Mouse (Mus musculus): Measurements from ENCODE around the gene Babam2. TPM values are rescaled to one million over a fixed set of nuclear protein-coding genes. Genes with fewer than 3 reads are reported as not detected.

Babam2 gene
- polyA plus RNA-seq, 1 experiment from 2014 or later, result 45.9 TPM

- no peak overlapping the region for H3K27ac ChIP-seq (ENCODE audit: low read depth, low read length)
- no peak for DNase-seq (ENCODE audit: low spot score, missing footprints)
- no peaks in the 10 kb centered on the region for H3K27me3 ChIP-seq (ENCODE audit: control insufficient read depth, insufficient read depth, low read length)
- no peaks in the 10 kb centered on the region for H3K36me3 ChIP-seq (ENCODE audit: control insufficient read depth, insufficient read depth, low read length)
- H3K9ac ChIP-seq (ENCODE audit: low read length), result no peak overlapping the region
- WGBS, result 70% methylated on average over 3 of the region's 3 CpGs
- H3K4me3 ChIP-seq (ENCODE audit: low read depth, low read length), result no peak overlapping the region
- no peak for ATAC-seq (ENCODE audit: low FRiP score)
- H3K4me1 ChIP-seq (ENCODE audit: control insufficient read depth, insufficient read depth, low read length), result no peaks in the 10 kb centered on the region
- H3K4me2 ChIP-seq, result no peak overlapping the region
- H3K9me3 ChIP-seq (ENCODE audit: control insufficient read depth, low read length), result no peaks in the 10 kb centered on the region
Measured at GRCm38 (mm10) chr5:31974614-31975168, 277.2 kb downstream of the Babam2 start.

- Histone ChIP-seq H3K27ac (ENCODE audit: low read depth, low read length) (no peak overlapping the region), H3K9ac (ENCODE audit: low read length) (no peak overlapping the region), H3K9me3 (ENCODE audit: control insufficient read depth, low read length) (no peaks in the 10 kb centered on the region), H3K36me3 (ENCODE audit: control insufficient read depth, insufficient read depth, low read length) (no peaks in the 10 kb centered on the region), H3K4me2 (no peak overlapping the region), H3K4me1 (ENCODE audit: control insufficient read depth, insufficient read depth, low read length) (no peaks in the 10 kb centered on the region), H3K4me3 (ENCODE audit: low read depth, low read length) (no peak overlapping the region), H3K27me3 (ENCODE audit: control insufficient read depth, insufficient read depth, low read length) (no peaks in the 10 kb centered on the region)
- no peak for DNase-seq (ENCODE audit: low spot score, missing footprints)
- 92% methylated on average over 5 of the region's 5 CpGs for WGBS
- no peak for ATAC-seq (ENCODE audit: low FRiP score)
Measured at GRCm38 (mm10) chr5:31982061-31982460, 284.6 kb downstream of the Babam2 start.

DNA sequence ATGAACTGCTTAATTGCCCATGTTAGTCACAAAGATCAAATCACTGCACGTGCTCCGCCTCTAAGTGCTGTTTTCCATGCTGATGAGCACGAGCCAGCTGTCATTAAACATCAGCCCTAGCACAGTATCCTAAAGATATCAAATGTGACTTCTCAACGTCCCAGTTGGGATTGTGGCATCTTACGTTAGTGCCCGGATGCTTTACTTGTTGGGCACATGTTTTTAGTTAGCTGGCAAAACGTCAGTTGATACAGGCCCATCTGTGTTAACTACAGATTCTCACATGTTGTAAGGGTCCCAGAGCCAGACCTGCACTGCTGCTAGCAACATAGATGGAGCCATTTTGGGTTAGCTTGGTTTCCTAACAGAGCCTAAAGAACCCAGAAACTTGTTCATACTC, 285.7 kb downstream of the Babam2 start:
- WGBS, result 84% methylated on average over 7 of the region's 7 CpGs
- Histone ChIP-seq H3K27ac (ENCODE audit: low read depth, low read length) (no peak overlapping the region), H3K4me1 (ENCODE audit: control insufficient read depth, insufficient read depth, low read length) (no peaks in the 10 kb centered on the region), H3K9ac (ENCODE audit: low read length) (no peak overlapping the region), H3K27me3 (ENCODE audit: control insufficient read depth, insufficient read depth, low read length) (no peaks in the 10 kb centered on the region), H3K4me2 (no peak overlapping the region), H3K36me3 (ENCODE audit: control insufficient read depth, insufficient read depth, low read length) (no peaks in the 10 kb centered on the region), H3K9me3 (ENCODE audit: control insufficient read depth, low read length) (no peaks in the 10 kb centered on the region), H3K4me3 (ENCODE audit: low read depth, low read length) (no peak overlapping the region)
- DNase-seq (ENCODE audit: low spot score, missing footprints) (no peak), ATAC-seq (ENCODE audit: low FRiP score) (no peak)

DNA sequence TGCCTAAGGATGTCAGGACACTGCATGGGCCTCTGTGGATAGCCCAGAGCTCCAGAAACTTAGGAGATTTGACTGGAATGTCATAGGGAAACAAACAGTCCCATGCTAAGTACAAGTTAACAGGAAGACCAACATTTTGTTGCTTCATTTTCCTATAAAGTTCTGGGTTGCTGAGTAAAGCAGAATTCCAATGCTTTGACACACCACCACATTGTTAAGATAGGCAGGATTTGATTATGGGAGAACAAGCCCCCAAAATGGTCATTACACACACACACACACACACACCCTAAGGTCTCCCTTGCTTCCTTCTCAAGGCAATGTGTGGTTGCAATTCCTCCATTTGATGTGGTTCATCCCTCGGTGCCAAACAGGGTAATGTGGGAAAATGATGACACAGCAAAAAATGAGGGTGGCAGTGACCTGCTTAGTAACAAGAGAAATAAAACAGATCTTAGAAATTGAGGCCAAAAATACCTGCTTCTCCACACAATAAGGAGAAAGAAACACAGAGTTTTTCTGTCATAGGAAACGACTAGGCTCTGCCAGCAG, 286.4 kb downstream of the Babam2 start:
- no peak for DNase-seq (ENCODE audit: low spot score, missing footprints)

GRCm38 (mm10) chr5:31984369-31984961, 287.0 kb downstream of the Babam2 start:
- no peak overlapping the region for H3K27ac ChIP-seq (ENCODE audit: low read depth, low read length)
- H3K4me1 ChIP-seq (ENCODE audit: control insufficient read depth, insufficient read depth, low read length), result no peaks in the 10 kb centered on the region
- no peaks in the 10 kb centered on the region for H3K36me3 ChIP-seq (ENCODE audit: control insufficient read depth, insufficient read depth, low read length)
- H3K4me3 ChIP-seq (ENCODE audit: low read depth, low read length), result no peak overlapping the region
- no peaks in the 10 kb centered on the region for H3K9me3 ChIP-seq (ENCODE audit: control insufficient read depth, low read length)
- ATAC-seq (ENCODE audit: low FRiP score) (no peak), DNase-seq (ENCODE audit: low spot score, missing footprints) (no peak)
- 92% methylated on average over 13 of the region's 13 CpGs for WGBS
- H3K4me2 ChIP-seq, result no peak overlapping the region
- H3K9ac ChIP-seq (ENCODE audit: low read length), result no peak overlapping the region
- no peaks in the 10 kb centered on the region for H3K27me3 ChIP-seq (ENCODE audit: control insufficient read depth, insufficient read depth, low read length)

More for the DNA sequence above, 286.4 kb downstream of the Babam2 start:
- H3K9me3 ChIP-seq (ENCODE audit: control insufficient read depth, low read length), result no peaks in the 10 kb centered on the region
- H3K4me1 ChIP-seq (ENCODE audit: control insufficient read depth, insufficient read depth, low read length), result no peaks in the 10 kb centered on the region
- 89% methylated on average over 2 of the region's 2 CpGs for WGBS
- H3K9ac ChIP-seq (ENCODE audit: low read length), result no peak overlapping the region
- no peak overlapping the region for H3K4me2 ChIP-seq
- no peaks in the 10 kb centered on the region for H3K36me3 ChIP-seq (ENCODE audit: control insufficient read depth, insufficient read depth, low read length)
- H3K27me3 ChIP-seq (ENCODE audit: control insufficient read depth, insufficient read depth, low read length), result no peaks in the 10 kb centered on the region
- no peak overlapping the region for H3K4me3 ChIP-seq (ENCODE audit: low read depth, low read length)
- no peak for ATAC-seq (ENCODE audit: low FRiP score)
- no peak overlapping the region for H3K27ac ChIP-seq (ENCODE audit: low read depth, low read length)

GRCm38 (mm10) chr5:31985021-31985420, 287.5 kb downstream of the Babam2 start:
- Histone ChIP-seq H3K27ac (ENCODE audit: low read depth, low read length) (no peak overlapping the region), H3K9ac (ENCODE audit: low read length) (no peak overlapping the region), H3K4me2 (no peak overlapping the region), H3K36me3 (ENCODE audit: control insufficient read depth, insufficient read depth, low read length) (no peaks in the 10 kb centered on the region), H3K4me1 (ENCODE audit: control insufficient read depth, insufficient read depth, low read length) (no peaks in the 10 kb centered on the region), H3K9me3 (ENCODE audit: control insufficient read depth, low read length) (no peaks in the 10 kb centered on the region), H3K27me3 (ENCODE audit: control insufficient read depth, insufficient read depth, low read length) (no peaks in the 10 kb centered on the region), H3K4me3 (ENCODE audit: low read depth, low read length) (no peak overlapping the region)
- no peak for ATAC-seq (ENCODE audit: low FRiP score)
- 80% methylated on average over 2 of the region's 2 CpGs for WGBS
- DNase-seq (ENCODE audit: low spot score, missing footprints), result no peak

DNA sequence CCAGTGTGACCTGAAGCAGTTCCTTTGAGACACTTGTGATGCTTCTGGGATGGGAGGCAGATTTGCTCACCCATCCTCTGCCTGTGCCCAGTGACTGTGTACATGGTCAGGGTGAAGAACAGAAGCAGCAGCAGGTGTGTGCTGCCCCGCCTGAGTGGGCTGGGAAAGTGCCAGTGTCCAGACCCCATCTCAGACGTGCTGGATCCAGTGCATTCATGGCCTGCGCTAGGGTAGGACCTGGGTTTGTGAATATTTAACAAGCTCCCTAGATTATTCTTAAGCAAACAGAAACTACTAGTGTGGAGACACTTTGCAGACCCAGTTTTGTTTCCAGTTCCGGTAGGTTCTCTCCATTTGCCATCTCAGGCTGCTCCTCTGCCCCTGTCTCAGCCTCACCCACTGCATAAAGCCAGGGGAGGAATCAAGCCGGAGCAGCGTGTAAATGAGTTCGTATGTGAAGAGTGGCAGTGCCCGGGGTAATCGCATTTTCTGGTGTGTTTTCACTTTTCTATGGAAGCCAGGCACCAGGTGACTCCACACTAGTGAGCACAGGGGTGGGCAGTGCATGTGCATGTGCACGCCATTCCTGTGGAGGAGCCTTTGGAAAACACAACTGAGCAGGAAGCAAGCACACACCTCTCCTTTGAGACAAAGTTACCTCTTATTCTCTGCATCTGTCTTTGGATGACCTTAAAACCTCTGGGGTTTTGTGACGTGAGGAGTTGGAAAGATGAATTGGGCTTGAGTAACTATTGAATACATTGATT, 290.2 kb downstream of the Babam2 start:
- Histone ChIP-seq H3K9ac (ENCODE audit: low read length) (no peak overlapping the region), H3K4me2 (no peak overlapping the region), H3K4me3 (ENCODE audit: low read depth, low read length) (no peak overlapping the region), H3K4me1 (ENCODE audit: control insufficient read depth, insufficient read depth, low read length) (no peaks in the 10 kb centered on the region), H3K27ac (ENCODE audit: low read depth, low read length) (no peak overlapping the region), H3K27me3 (ENCODE audit: control insufficient read depth, insufficient read depth, low read length) (no peaks in the 10 kb centered on the region), H3K36me3 (ENCODE audit: control insufficient read depth, insufficient read depth, low read length) (no peaks in the 10 kb centered on the region), H3K9me3 (ENCODE audit: control insufficient read depth, low read length) (no peaks in the 10 kb centered on the region)
- DNase-seq (ENCODE audit: low spot score, missing footprints) (no peak), ATAC-seq (ENCODE audit: low FRiP score) (no peak)
- WGBS, result 92% methylated on average over 11 of the region's 11 CpGs

DNA sequence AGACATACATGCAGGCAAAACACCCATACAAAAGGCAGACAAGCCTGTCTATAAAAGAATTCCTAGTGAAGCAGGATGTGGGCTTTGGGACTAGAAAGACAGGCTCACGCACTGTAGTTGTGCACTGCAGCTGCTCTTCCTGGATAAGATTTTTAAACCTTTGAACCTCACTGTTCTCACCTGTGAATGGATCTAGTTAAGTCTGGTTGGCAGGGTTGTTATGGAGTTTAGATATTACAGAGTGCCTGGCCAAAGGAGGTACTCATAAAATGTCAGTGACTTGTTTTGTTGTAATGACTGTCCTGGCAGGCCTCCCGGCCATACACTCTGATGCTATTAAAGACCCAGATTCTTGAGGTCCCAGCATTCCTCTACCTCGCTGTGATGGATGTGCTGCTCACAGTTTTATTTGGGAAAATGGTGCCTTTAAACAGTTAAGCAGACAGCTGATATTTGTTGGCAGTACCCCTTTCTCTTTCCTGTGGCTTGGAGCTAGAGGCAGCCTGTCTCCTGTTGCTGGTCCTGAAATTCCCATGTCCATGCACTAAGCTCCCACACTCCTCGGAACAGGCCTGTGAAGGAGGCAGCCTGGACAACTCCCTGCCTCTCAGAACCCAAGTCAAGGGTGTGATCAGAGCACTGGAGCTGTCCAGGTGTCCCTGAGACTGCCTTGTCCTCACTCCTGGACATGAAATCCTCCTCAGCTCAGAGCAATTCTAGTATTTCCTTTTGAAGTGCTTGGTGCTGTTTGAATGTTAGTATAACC, 299.9 kb downstream of the Babam2 start:
- Histone ChIP-seq H3K36me3 (ENCODE audit: control insufficient read depth, insufficient read depth, low read length) (no peaks in the 10 kb centered on the region), H3K9me3 (ENCODE audit: control insufficient read depth, low read length) (no peaks in the 10 kb centered on the region), H3K27ac (ENCODE audit: low read depth, low read length) (no peak overlapping the region), H3K27me3 (ENCODE audit: control insufficient read depth, insufficient read depth, low read length) (no peaks in the 10 kb centered on the region), H3K4me2 (no peak overlapping the region), H3K4me1 (ENCODE audit: control insufficient read depth, insufficient read depth, low read length) (no peaks in the 10 kb centered on the region; the same call in 1 of the 2 replicates), H3K9ac (ENCODE audit: low read length) (no peak overlapping the region), H3K4me3 (ENCODE audit: low read depth, low read length) (no peak overlapping the region)
- DNase-seq (ENCODE audit: low spot score, missing footprints), result no peak
- no peak for ATAC-seq (ENCODE audit: low FRiP score)
- 82% methylated on average over 4 of the region's 4 CpGs for WGBS

Measured in midbrain, embryonic 11.5 days (tissue).